Mouse (Mus musculus) stomach, postnatal 0 days (tissue): ENCODE measurements at regions not wholly inside any gene's neighbourhood (a gene's known extent, or its start where the extent isn't known, plus 50 kb on each side); places are given as distances from the start of the nearest gene placed in this dataset.

Experiments used
- CTCF ChIP-seq: IDR thresholded peaks from 2 replicates; pipeline ENCODE4 v1.5.1; 2016; ENCODE audit warnings: antibody characterized with exemption, low read depth, mild to moderate bottlenecking, moderate library complexity
- EP300 ChIP-seq: optimal IDR thresholded peaks from 2 replicates; pipeline ENCODE3; 2016; ENCODE audit warnings: antibody characterized with exemption

DNA sequence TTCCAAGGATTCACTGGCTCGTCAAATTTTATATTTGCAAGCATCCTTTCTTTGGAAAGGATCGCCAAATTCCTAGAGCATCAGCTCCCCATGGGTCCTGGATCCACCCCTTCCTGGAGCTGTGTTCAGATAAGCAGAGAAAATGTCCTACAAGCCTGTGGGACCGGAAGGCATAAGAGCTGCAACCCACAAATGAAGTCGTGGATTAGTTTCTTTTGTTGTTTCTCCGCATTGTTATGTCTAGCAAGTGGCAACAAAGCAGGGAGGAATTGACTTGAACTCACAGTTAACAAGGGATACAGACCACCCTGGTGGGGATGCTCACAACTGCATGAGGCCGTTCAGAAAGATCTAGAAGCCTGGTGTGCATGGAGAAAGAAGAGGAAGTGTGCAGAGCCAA, 406.4 kb downstream of the Med13l start:
- no peak for TF ChIP-seq CTCF
- no peak for TF ChIP-seq EP300
